Mouse (Mus musculus): Measurements from ENCODE around the gene Ipo11.

DNA sequence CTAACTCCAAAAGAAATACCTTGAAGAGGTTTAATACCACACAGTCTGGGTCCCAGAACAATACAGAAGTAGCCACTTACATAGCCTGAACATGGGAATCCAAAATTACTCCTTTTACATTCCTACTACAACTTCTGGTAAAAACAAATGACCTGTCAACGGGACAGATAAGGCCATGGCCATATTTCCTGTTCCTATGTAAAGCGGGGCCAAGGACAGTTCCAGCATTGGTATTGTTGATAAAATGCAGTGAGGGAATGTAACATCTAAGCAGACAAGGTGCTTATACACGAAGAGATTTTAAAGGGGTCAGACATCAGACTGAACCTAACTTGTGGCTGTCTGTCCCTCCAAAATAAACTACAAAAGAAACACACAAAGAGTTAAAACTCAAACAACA lies 91.8 kb downstream of the Ipo11 start:
- TF ChIP-seq CTCF (IDR thresholded peaks at IDR 0.05 in 2 of 3, conservative IDR thresholded peaks at IDR 0.05 in 1 of 3; ENCODE audit: control insufficient read depth in 1 of 3, insufficient read depth in 1 of 3, low read depth in 2 of 3, low read length in 3 of 3, poor library complexity in 1 of 3, severe bottlenecking in 1 of 3) (no peak), POLR2AphosphoS2 (IDR thresholded peaks at IDR 0.05; ENCODE audit: low read length) (no peak), POLR2A (IDR thresholded peaks at IDR 0.05; ENCODE audit: control insufficient read depth in 1 of 2, insufficient read depth in 1 of 2, low read depth in 1 of 2, low read length in 2 of 2, poor library complexity in 1 of 2) (no peak), ELF1 (IDR thresholded peaks at IDR 0.05; ENCODE audit: low read depth, low read length) (no peak)

All from MEL (cell line).